Mouse (Mus musculus) heart, adult 18-20 months (tissue): Measurements from ENCODE around the gene Ccdc144b. TPM values are rescaled to one million over a fixed set of nuclear protein-coding genes. Genes with fewer than 3 reads are reported as not detected.

Experiments used
- DNase-seq, 2 experiments: peaks; one replicate each; pipeline ENCODE4 v3.0.0; 2021 to 2022; ENCODE audit warnings: mixed read lengths in 1 of 2
- long read RNA-seq, 2 experiments: library from polyadenylated mRNA; stranded (forward); transcript quantifications; one replicate each; pipeline ENCODE4 v2.0.0; 2021
- total RNA-seq, 2 experiments: library from RNA; stranded (reverse); gene quantifications; 2 replicates each; pipeline ENCODE4 v1.2.3; 2021

Gene Ccdc144b
- not detected for total RNA-seq
- long read RNA-seq, experiment 1: 0 reads
- long read RNA-seq, experiment 2: 0 reads

DNA sequence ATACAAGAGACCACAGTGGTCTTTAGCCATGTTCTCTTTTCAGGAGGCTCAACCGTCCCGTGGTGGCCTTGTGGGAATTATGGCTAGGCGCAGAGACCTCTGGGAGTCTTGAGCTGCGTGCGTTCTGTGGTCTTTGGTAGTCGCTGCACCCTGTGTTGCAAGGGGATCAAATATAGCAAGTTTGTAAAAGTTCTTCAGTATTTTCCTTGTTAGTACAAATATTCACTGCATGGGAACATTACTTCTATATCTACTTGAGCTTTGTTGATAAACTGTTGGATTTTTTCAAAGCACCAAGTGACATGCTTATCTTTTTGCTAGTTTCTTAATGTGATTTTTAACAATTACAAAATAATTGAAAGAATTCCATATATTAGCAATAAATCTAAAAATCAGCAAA, at the start of gene Ccdc144b:
Gene Ccdc144b, minus strand, starts transcription at position 101 of the 400 bp plus-strand sequence.
- no peak for DNase-seq

- DNase-seq: no peak
Measured at GRCm38 (mm10) chr3:36095371-36095770, 42.0 kb upstream of the Ccdc144b start.

DNA sequence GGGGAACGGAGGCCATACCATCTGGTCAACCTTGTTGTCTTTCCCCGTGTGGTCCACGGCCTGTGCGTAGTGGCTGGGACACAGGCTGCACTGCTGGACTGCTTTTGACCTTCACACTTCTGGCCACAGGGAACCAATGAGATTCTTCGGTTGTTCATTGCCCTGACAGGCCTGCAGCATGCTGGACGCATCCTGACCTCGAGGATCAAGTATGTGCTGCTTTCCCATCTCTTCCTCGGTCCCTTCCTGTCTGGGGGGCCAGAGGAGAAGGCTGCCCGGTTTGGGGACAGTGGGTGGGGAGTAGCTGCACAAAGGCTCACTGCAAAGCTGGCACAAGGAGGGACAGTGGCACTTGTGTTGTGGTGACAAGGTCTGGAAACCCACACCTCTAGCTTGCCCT, 34.2 kb upstream of the Ccdc144b start:
- DNase-seq: no peak

DNA sequence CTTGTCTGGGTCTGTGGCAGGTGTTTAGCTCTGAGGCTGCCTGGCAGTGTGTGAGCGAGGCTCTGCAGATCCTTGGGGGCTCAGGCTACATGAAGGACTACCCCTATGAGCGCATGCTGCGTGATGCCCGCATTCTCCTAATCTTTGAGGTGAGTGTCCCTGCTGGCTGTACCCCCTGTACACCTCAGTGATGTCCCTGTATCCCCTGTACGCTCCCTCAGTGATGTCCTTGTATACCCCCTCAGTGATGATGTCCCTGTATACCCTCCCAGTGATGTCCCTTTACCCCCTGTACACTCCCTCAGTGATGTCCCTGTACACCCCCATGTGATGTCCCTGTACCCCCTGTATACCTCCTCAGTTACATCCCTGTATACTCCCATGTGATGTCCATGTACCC, 32.0 kb upstream of the Ccdc144b start:
- no peak for DNase-seq

- DNase-seq: no peak
Measured at GRCm38 (mm10) chr3:36083381-36083780, 30.0 kb upstream of the Ccdc144b start.

GRCm38 (mm10) chr3:36082843-36083242, 29.5 kb upstream of the Ccdc144b start:
- no peak for DNase-seq

- DNase-seq: no peak
Measured at GRCm38 (mm10) chr3:36080741-36081140, 27.4 kb upstream of the Ccdc144b start.

DNA sequence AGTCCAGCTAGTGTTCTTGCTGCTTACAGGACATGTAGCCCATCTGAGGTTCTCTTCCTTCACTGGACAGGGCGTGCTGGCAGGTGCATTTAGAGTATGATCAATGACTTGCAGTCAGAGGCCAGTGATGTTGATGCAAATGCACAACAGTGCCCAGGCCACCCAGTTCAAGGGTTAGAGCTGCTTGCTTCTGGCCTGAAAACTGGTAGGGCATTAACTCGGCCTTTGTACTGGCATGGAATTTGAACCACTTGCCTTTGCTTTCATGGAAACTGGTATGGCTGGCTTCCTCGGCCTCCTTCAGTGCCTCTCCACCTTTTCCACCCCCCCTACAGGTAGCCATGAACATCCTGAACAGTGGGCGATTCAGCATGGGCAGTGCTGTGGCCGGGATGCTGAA, 26.5 kb upstream of the Ccdc144b start:
- DNase-seq: no peak

DNA sequence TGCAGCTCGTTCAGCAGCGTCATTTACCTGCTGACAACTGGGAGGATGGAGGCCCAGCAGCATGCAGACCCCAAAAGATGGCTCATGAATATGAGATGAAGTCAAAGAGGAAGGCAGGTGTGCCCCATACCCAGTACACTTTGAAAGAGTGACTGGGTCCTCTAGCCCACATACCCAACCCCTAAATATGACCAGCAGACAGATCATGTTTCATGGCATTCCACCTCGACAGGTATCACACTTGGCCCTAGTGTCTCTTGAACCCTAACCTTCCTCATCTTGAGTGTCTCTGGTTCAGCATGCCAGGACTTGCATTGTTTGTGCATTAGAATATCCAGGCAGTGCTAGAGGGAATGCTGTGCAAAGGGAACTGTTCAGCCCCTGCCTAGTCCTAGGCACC, 24.0 kb upstream of the Ccdc144b start:
- DNase-seq: no peak

DNA sequence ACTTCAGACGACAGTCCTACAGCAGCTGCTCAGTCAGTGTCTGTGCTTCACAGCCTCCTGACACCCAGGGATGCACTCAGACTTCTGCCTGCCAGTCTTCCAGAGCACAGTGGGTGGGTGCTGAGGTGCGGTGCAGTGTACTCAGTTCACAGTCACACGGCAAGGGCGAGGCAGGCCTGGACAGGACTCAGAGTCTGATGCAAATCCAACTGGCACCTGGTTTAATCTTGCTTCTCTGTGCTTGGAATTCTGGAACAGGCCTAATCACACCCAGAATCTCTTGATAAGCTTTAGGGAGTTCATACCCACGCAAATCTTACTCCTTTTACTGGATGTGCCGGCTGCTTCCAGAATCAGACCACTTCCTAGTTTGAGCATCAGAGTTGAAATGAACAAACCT, 22.1 kb upstream of the Ccdc144b start:
- DNase-seq: no peak

GRCm38 (mm10) chr3:36074231-36074630, 20.9 kb upstream of the Ccdc144b start:
- DNase-seq: no peak

- DNase-seq: no peak
Measured at GRCm38 (mm10) chr3:36071047-36071446, 17.7 kb upstream of the Ccdc144b start.

DNA sequence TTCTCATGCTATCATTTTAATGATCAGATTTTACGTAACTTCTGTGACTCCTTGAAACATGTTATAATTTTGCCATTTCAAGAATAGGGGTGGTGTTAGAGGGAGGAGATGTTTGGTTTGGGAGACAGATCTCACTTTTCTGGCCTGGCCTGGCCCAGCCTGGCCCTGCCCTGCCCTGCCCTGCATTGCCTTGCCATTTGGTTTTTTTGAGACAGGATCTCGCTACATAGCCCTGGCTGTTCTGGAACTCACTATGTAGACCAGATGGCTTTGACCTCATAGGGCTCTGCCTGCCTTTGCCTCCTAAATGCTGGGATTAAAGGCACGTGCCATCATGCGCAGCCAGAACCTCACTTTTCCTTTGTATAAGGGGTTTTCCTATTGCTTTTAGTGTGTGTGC, 17.1 kb upstream of the Ccdc144b start:
- no peak for DNase-seq

DNA sequence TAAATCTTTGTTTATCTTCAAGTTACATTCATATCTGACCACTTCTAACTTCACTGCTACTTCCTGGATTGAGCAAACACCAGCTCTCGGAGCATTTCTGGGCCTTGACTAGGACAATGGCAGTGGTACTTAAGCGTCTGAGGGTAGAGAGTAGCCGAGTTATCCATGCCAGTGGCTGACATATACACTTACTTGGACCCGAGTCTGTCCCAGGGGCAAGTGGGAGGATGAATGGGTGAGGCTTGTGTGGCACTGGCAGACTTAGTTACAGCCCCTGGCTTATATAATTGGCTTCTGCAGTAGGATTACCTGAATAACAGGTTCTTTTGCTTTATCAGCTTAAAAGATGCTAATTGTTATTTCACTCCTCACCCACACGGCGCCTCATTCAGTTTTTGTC, 14.4 kb upstream of the Ccdc144b start:
- DNase-seq: no peak

GRCm38 (mm10) chr3:36065843-36066651, 12.7 kb upstream of the Ccdc144b start, which contains the start of gene Acad9:
Acad9 (plus strand) TSS chr3:36065979.
- DNase-seq: peak; percentile 95

- no peak for DNase-seq
Measured at GRCm38 (mm10) chr3:36065166-36065565, 11.8 kb upstream of the Ccdc144b start.

GRCm38 (mm10) chr3:36064592-36065061, 11.3 kb upstream of the Ccdc144b start:
- DNase-seq: no peak

GRCm38 (mm10) chr3:36060096-36060850, 6.9 kb upstream of the Ccdc144b start:
- peak; percentile 51 to 82 for DNase-seq

- DNase-seq: no peak
Measured at GRCm38 (mm10) chr3:36049106-36049505, 4.2 kb downstream of the Ccdc144b start.

DNA sequence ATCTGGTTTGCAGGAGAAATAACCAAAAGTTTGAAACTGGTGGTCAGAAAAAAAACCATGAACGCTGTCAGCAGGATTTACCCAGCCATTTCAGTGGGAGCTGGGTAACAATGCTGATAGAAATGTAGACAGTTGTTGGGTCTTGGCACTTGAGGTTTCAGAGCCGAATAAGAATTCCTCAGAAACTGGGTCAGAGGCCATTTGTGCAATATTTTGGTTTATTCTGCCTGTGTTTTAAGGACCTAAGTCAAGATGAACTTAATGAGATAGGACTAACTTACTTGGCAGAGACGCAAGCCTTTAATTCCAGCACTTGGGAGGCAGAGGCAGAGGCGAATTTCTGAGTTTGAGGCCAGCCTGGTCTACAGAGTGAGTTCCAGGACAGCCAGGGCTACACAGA, 8.3 kb downstream of the Ccdc144b start:
- DNase-seq: no peak

DNA sequence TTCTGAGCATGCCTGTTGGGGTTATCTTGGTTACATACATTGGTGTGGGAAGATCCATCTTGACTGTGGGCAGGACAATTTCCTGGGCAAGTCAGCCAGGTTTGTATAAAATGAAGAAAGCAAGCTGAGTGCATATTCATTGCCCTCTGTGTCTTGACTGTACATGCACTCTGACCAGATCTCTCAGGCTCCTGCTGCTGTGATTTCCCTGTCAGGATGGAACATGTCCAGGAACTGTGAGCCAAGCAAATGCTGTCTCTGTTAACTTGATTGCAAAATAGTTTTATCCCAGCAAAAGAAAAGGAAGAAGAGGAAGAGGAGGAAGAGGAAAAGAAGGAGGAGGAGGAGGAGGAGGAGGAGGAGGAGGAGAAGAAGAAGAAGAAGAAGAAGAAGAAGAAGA, 8.8 kb downstream of the Ccdc144b start:
- DNase-seq: no peak

DNA sequence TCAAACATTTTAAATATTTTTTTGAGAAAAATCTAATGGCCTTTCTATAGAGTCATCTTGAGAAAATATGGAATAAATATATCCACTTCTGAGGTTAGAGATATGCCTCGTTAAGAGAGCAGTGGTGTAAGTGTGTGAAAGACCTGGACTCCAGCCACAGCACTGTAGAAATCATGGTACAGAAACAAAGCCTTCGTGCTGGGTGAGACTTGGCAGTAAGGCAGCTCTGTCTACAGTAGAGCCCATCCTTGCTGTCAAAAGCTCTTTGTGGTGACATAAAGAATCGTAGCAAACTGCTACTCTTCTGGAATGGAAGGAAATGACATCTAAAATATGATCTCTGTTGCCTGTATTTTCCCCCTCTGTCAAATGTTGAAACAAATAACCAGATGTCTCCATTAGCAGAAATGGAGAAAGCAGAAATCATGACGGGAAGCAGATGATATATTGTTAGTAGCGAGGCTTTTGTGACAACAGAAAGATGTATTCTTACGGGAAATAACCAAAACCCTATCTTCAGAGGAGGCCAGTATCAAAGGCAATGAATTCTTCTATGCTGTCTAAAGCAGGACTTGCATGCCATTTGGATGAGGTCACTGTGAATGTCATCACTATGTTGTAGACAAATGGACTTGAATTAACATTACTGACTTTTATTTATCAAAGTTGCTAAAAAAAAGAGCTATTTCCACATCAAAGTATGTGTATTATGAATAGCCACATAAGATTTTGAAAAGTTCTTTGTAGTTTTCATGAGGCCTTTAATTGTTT, 21.4 kb downstream of the Ccdc144b start:
- no peak for DNase-seq

- no peak for DNase-seq
Measured at GRCm38 (mm10) chr3:36029993-36030392, 23.4 kb downstream of the Ccdc144b start.
